Mouse (Mus musculus): ENCODE data around the gene B230104I21Rik. TPM values are rescaled to one million over a fixed set of nuclear protein-coding genes. Genes with fewer than 3 reads are reported as not detected.

The B230104I21Rik gene
- polyA plus RNA-seq, 1 experiment: not detected

GRCm38 (mm10) chr4:154333300-154333699, 2.6 kb upstream of the B230104I21Rik start:
- no peak for TF ChIP-seq GATA1 (IDR thresholded peaks at IDR 0.05; ENCODE audit: low read length)

- no peak for TF ChIP-seq GATA1 (IDR thresholded peaks at IDR 0.05; ENCODE audit: low read length)
Observed at GRCm38 (mm10) chr4:154334699-154335402, 1.1 kb upstream of the B230104I21Rik start.

DNA sequence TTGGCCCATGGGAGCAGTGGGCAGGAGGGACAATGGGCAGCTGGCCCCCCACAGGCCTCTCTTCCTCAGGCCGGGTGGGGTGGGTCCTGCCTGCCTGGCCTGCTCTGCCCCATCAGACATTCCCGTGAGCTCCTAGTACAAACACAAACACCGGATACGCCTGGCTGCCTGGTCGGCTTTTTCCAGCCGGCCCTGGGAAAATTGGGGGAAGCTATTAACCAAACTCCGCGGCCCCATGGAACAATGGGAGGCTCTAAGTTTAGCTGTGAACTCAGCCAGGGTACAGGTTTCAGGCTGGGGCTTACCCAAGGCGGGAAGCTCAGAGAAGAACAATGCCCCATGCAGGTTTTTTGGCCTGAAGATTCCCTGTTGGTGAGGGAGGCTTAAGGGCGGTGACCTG, 723 bp downstream of the B230104I21Rik start:
- TF ChIP-seq GATA1 (IDR thresholded peaks at IDR 0.05; ENCODE audit: low read length): no peak

GRCm38 (mm10) chr4:154346731-154347522, 11.0 kb downstream of the B230104I21Rik start:
- no peak for TF ChIP-seq GATA1 (IDR thresholded peaks at IDR 0.05; ENCODE audit: low read length)

- no peak for TF ChIP-seq GATA1 (IDR thresholded peaks at IDR 0.05; ENCODE audit: low read length)
Observed at GRCm38 (mm10) chr4:154348197-154348786, 12.4 kb downstream of the B230104I21Rik start.

- TF ChIP-seq GATA1 (IDR thresholded peaks at IDR 0.05; ENCODE audit: low read length): no peak
Observed at GRCm38 (mm10) chr4:154352246-154352645, 16.3 kb downstream of the B230104I21Rik start.

GRCm38 (mm10) chr4:154355408-154355807, 19.5 kb downstream of the B230104I21Rik start:
- TF ChIP-seq GATA1 (IDR thresholded peaks at IDR 0.05; ENCODE audit: low read length): no peak

DNA sequence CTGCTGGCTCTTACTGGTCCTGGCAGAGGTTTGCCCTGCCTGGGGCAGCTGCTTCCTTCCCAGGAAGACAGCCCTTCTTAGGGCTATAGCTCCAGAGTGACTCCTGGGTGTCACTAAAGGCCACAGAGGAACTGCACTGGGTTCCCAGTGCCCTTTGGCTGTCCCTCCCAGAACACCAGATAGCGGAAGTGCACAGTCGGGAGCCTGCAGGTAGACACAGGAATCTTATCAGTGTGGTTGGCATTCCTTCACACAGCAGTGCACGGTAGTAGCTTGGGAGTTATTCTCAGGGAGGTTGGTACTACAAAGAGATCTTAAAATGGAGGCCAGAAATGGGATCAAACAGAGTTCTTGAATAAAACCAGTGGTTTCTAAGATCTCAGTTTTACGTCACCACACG, 22.4 kb downstream of the B230104I21Rik start:
- no peak for TF ChIP-seq GATA1 (IDR thresholded peaks at IDR 0.05; ENCODE audit: low read length)

DNA sequence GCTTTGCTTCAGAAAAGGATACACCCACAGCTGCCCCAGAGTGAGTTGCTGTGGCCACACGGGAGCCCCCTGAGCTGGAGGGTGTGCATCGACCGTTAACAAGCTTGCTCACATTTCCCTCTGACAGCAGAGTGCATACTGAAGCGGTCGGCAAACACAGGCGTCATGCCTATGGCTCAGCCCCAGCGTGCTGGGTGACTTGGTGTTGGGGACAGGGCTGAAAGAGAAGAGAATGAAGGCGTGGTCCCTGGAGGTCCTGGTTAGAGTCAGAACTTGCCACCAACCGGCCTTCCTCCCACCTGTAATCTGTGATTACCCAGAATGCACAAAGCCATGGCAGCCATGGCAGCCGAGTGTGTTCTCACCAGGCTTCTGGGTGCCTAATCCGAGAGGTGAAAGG, 22.9 kb downstream of the B230104I21Rik start:
- TF ChIP-seq GATA1 (IDR thresholded peaks at IDR 0.05; ENCODE audit: low read length): no peak

DNA sequence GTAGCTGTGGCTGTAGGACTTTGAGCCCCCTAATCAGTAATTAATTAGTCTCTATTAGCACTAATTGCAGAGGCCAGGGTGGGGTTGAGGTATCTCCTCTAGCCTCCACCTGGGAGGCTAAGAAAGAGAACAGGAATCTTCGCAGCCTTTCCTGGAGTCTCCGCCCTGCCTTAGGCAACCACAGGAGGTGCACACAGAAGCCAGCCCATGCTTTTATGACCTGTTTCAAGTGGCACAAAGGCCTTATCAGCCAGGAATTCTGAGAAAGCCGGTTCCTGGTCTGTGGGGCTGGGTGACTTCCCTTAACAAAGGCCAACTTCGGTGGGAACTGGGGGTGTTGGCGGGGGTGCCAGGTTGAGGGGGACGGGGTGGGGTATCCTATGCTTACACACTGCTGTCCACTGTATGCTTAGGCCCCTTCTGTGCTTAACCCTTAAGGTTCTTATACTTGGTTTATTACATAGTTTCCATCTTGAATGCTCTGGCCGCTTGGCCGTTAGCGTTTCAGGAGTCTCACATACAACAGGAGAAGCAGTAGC, 23.9 kb downstream of the B230104I21Rik start:
- no peak for TF ChIP-seq GATA1 (IDR thresholded peaks at IDR 0.05; ENCODE audit: low read length)

- no peak for TF ChIP-seq GATA1 (IDR thresholded peaks at IDR 0.05; ENCODE audit: low read length)
Observed at GRCm38 (mm10) chr4:154360441-154360840, 24.5 kb downstream of the B230104I21Rik start.

- TF ChIP-seq GATA1 (IDR thresholded peaks at IDR 0.05; ENCODE audit: low read length): no peak
Observed at GRCm38 (mm10) chr4:154360850-154361249, 24.9 kb downstream of the B230104I21Rik start.

DNA sequence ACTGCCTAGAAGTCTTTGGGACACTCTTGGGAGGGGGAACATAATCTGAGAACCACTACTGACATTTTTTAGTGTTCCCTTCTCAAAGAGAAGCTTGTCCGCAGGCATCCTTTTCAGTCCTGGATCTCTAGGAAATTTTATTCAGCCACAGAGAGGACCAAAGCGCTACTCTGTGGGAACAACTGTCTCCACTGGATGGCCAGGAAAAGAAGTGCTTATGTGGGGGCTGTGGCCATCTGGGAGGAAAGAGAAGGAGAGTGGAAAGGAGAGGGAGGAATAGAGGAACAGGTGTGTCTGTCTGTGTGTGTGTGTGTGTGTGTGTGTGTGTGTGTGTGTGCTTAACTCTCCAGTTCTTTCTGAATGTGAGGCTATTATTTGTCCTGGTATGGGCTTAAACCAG, 28.8 kb downstream of the B230104I21Rik start:
- TF ChIP-seq GATA1 (IDR thresholded peaks at IDR 0.05; ENCODE audit: low read length): no peak

GRCm38 (mm10) chr4:154366836-154367235, 30.9 kb downstream of the B230104I21Rik start:
- no peak for TF ChIP-seq GATA1 (IDR thresholded peaks at IDR 0.05; ENCODE audit: low read length)

DNA sequence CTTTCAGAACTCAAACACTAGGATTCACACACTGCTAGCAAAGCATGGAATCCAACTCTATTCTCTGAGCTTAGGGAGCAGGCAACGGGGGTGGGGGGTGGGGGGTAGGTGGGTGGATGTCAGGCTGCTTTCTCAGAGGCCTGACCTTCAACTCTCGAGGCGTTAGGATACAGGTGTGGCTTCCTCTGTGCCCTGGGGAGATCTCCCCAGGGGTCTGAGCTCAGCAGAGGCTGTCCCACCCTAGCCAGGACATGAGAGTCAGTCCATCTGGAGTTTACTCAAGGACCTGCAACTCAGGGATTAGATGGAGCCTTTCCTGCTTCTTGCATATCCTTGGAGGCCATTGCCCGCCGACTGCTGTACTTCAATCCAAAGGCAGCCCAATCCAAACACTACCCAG, 33.2 kb downstream of the B230104I21Rik start:
- TF ChIP-seq GATA1 (IDR thresholded peaks at IDR 0.05; ENCODE audit: low read length): no peak

DNA sequence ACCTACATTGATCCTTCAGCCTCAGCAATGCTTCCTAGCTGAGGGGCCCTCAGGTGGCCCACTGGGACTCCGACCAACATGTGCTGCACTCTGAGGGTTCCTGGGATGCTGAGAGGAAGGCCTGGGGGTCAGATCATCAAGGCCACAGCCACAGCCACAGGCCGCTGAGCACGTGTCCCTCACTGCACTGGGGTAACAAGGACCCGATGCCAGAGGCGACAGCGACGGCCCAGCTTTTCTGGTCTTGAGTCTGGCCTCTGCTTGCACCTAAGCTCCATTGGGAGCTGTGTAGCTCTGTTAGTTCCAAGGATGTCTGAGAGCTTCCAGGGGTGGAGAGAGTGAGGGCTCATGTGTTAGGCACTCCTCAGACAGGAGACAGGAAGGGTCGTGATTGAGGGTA, 34.9 kb downstream of the B230104I21Rik start:
- no peak for TF ChIP-seq GATA1 (IDR thresholded peaks at IDR 0.05; ENCODE audit: low read length)
